Mouse (Mus musculus) forebrain, embryonic 13.5 days (tissue): Measurements from ENCODE around the gene Zfp36l1. TPM values are rescaled to one million over a fixed set of nuclear protein-coding genes. Genes with fewer than 3 reads are reported as not detected.

ENCODE experiments used
- ATAC-seq: fragments of 200-750 bp; cut with Nextera tagmentation; 2 replicates; pipeline ENCODE4 v1.8.0; 2017
- H3K27ac ChIP-seq: fragments of 300-500 bp; sonication (generic); 2 replicates; pipeline ENCODE4 v1.5.1; 2015; ENCODE audit warnings: inconsistent platforms, mild to moderate bottlenecking, moderate library complexity
- H3K27me3 ChIP-seq: fragments of 300-500 bp; sonication (generic); 2 replicates; pipeline ENCODE4 v1.6.1; 2015; ENCODE audit warnings: mild to moderate bottlenecking, inconsistent platforms
- H3K36me3 ChIP-seq: fragments of 300-500 bp; sonication (generic); 2 replicates; pipeline ENCODE4 v1.6.1; 2015; ENCODE audit warnings: mild to moderate bottlenecking, inconsistent platforms; ENCODE audit not compliant: poor library complexity, severe bottlenecking
- H3K4me1 ChIP-seq: fragments of 300-500 bp; sonication (generic); 2 replicates; pipeline ENCODE4 v1.6.1; 2015; ENCODE audit warnings: inconsistent platforms
- H3K4me2 ChIP-seq: fragments of 300-500 bp; sonication (generic); 2 replicates; pipeline ENCODE4 v1.6.1; 2015; ENCODE audit warnings: inconsistent platforms, mild to moderate bottlenecking, moderate library complexity
- H3K4me3 ChIP-seq: fragments of 300-500 bp; sonication (generic); 2 replicates; pipeline ENCODE4 v1.5.1; 2015; ENCODE audit warnings: mild to moderate bottlenecking, inconsistent platforms
- H3K9ac ChIP-seq: fragments of 300-500 bp; sonication (generic); 2 replicates; pipeline ENCODE4 v1.6.1; 2015; ENCODE audit warnings: mild to moderate bottlenecking, inconsistent platforms
- H3K9me3 ChIP-seq: fragments of 300-500 bp; sonication (generic); replicated peaks from 2 replicates; pipeline ENCODE4 v1.6.1; 2016; ENCODE audit warnings: inconsistent platforms
- WGBS: fragments of 180-500 bp; shearing (Covaris S2); methylation state at CpG from one replicate; pipeline ENCODE4 v1.1.7; 2015; 5-methylcytosine and 5-hydroxymethylcytosine counted together
- polyA plus RNA-seq: library from polyadenylated mRNA; unstranded; fragments of >200 nt; fragmentation: Nextera tagmentation; extraction: Ambion mirVana; gene quantifications from 2 replicates; pipeline ENCODE4 v1.2.1, GENCODE M21; 2015

Zfp36l1 gene
- polyA plus RNA-seq, 1 experiment from 2014 or later: 52.6 TPM

DNA sequence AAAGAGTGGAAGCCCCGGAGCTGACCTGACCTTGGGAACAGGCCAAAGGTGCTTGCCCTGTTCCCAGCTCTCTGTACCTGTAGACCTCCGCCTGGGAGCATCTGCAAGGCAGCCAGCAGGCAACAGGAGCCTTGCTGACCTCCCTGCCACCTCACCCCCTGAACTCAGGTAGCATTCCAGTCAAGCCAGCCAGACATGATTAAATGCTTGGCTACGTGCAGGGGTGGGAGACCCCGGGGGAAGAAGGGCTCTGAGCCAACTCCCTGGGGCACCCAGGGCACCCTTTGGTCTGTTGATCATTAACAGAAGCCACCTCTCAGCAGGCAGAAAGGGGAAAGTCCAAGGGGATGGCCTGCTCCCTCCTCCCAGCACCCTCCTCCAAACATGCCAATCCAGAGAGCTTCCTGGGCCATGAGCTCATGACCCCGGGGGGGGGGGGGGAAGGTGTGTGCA is 9.3 kb downstream of the Zfp36l1 start:
- Histone ChIP-seq H3K27me3 (no peaks in the 10 kb centered on the region), H3K4me1 (no peaks in the 10 kb centered on the region), H3K4me3 (no peak overlapping the region), H3K9ac (no peak overlapping the region), H3K4me2 (no peak overlapping the region), H3K36me3 (peaks cover 7% of the 10 kb centered on the region), H3K27ac (no peak overlapping the region), H3K9me3 (no peaks in the 10 kb centered on the region)
- no peak for ATAC-seq
- WGBS: 69% methylated on average over 5 of the region's 5 CpGs

DNA sequence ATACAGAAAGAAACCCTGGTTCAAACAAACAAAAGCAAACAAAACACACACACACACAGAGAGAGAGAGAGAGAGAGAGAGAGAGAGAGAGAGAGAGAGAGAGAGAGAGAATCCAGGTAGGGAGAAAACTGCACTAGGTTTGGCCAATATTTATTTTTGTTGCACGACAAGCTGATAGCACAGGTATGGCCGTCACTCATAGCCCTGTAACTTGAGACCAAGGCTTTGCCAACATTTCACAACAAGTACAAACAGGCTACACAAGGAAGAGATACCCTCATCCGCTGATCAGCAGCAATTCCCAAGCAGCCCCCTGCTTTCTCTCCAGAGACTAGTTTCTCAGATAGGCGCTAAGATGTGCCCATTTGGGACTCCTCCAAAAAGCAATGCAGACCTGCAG is 9.7 kb downstream of the Zfp36l1 start:
- Histone ChIP-seq H3K9ac (no peak overlapping the region), H3K36me3 (peaks cover 7% of the 10 kb centered on the region), H3K4me1 (no peaks in the 10 kb centered on the region), H3K4me2 (no peak overlapping the region), H3K27me3 (no peaks in the 10 kb centered on the region), H3K4me3 (no peak overlapping the region), H3K9me3 (no peaks in the 10 kb centered on the region), H3K27ac (no peak overlapping the region)
- 86% methylated on average over 4 of the region's 4 CpGs for WGBS
- ATAC-seq: no peak

DNA sequence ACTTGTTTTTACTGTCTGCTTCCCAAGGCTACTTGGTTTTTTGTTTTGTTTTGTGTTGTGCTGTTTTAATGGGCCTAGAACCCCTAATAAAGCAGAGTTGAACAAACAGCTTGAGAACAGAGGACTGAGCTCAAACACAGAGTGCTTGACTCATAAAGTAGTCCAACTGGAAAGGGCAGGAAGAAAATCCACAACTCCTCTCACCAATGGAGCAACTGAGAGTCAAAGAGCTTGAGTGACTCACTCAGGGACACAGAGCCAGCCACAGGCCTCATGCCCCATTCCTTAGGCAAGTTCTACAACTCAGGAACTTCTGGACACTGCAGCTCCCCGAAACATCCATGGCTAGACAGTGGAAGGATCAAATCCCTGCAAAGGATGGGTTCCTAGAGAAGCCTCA is 14.0 kb downstream of the Zfp36l1 start:
- no peak for ATAC-seq
- Histone ChIP-seq H3K27me3 (no peaks in the 10 kb centered on the region), H3K36me3 (no peaks in the 10 kb centered on the region), H3K9me3 (no peaks in the 10 kb centered on the region), H3K9ac (no peak overlapping the region), H3K4me3 (no peak overlapping the region), H3K4me1 (no peaks in the 10 kb centered on the region), H3K4me2 (no peak overlapping the region), H3K27ac (no peak overlapping the region)
- WGBS: 85% methylated on average over 1 of the region's 1 CpGs

GRCm38 (mm10) chr12:80096734-80097133 is 16.1 kb downstream of the Zfp36l1 start:
- no peak overlapping the region for H3K4me2 ChIP-seq
- no peak overlapping the region for H3K27ac ChIP-seq
- H3K9me3 ChIP-seq: no peaks in the 10 kb centered on the region
- 87% methylated on average over 6 of the region's 6 CpGs for WGBS
- no peak for ATAC-seq
- no peaks in the 10 kb centered on the region for H3K36me3 ChIP-seq
- no peaks in the 10 kb centered on the region for H3K4me1 ChIP-seq
- H3K9ac ChIP-seq: no peak overlapping the region
- no peak overlapping the region for H3K4me3 ChIP-seq
- H3K27me3 ChIP-seq: no peaks in the 10 kb centered on the region

GRCm38 (mm10) chr12:80092787-80093186 is 20.0 kb downstream of the Zfp36l1 start:
- Histone ChIP-seq H3K27me3 (no peaks in the 10 kb centered on the region), H3K9me3 (no peaks in the 10 kb centered on the region), H3K4me3 (no peak overlapping the region), H3K9ac (no peak overlapping the region), H3K4me1 (no peaks in the 10 kb centered on the region), H3K4me2 (no peak overlapping the region), H3K27ac (no peak overlapping the region), H3K36me3 (no peaks in the 10 kb centered on the region)
- no peak for ATAC-seq

- Histone ChIP-seq H3K9ac (no peak overlapping the region), H3K4me2 (no peak overlapping the region), H3K4me1 (no peaks in the 10 kb centered on the region), H3K27ac (no peak overlapping the region), H3K9me3 (no peaks in the 10 kb centered on the region), H3K27me3 (no peaks in the 10 kb centered on the region), H3K4me3 (no peak overlapping the region), H3K36me3 (no peaks in the 10 kb centered on the region)
- ATAC-seq: no peak
- 58% methylated on average over 8 of the region's 8 CpGs for WGBS
Observed at GRCm38 (mm10) chr12:80091080-80091479, 21.7 kb downstream of the Zfp36l1 start.

DNA sequence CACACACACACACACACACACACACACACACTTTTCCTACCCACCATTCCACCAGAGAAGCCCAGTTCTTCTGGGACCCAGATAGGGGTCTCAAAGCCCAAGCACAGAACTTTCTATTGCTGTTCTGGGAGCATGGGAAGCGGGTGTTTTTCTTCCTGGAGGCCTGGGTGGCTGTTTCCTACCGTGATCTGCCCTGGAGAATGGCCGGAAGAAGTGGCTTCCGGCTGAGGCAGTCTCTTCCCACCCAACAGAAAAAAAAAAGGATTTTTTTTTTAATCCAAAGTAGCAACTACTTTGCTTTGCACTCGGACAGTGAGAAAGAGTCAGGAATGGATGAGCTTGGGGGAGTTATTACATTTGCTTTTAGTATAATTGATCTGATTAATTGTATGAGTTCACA is 22.3 kb downstream of the Zfp36l1 start:
- Histone ChIP-seq H3K36me3 (no peaks in the 10 kb centered on the region), H3K4me2 (no peak overlapping the region), H3K9me3 (no peaks in the 10 kb centered on the region), H3K4me3 (no peak overlapping the region), H3K27me3 (no peaks in the 10 kb centered on the region), H3K27ac (no peak overlapping the region), H3K9ac (no peak overlapping the region), H3K4me1 (no peaks in the 10 kb centered on the region)
- WGBS: 75% methylated on average over 5 of the region's 5 CpGs
- ATAC-seq: no peak

GRCm38 (mm10) chr12:80088143-80088542 is 24.7 kb downstream of the Zfp36l1 start:
- Histone ChIP-seq H3K4me2 (no peak overlapping the region), H3K4me1 (no peaks in the 10 kb centered on the region), H3K4me3 (no peak overlapping the region), H3K27me3 (no peaks in the 10 kb centered on the region), H3K36me3 (no peaks in the 10 kb centered on the region), H3K9ac (no peak overlapping the region), H3K9me3 (no peaks in the 10 kb centered on the region), H3K27ac (no peak overlapping the region)
- ATAC-seq: no peak
- 89% methylated on average over 4 of the region's 4 CpGs for WGBS

- ATAC-seq: no peak
Observed at GRCm38 (mm10) chr12:80084446-80085112, 28.2 kb downstream of the Zfp36l1 start.

DNA sequence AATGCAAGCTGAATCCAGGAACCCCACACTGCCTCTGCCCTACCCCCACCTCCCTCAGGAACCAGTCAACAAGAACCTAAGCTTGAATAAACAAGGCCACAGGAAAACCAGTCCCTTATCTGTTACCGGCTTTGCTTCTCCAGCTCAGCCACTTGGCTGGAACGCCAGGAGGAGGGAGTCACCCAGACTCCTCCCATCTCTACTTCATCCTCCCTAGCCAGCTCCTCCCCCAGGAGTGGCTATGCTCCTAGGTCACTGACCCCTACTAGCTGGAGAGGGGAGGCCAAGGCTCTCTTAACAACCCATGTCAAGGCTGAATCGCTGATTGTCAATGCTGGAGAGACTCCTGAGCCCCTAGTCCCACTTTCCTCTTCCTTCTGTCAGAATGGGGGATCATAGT is 28.9 kb downstream of the Zfp36l1 start:
- H3K27me3 ChIP-seq: no peaks in the 10 kb centered on the region
- WGBS: 38% methylated on average over 3 of the region's 3 CpGs
- no peak overlapping the region for H3K4me2 ChIP-seq
- no peak for ATAC-seq
- H3K9me3 ChIP-seq: no peaks in the 10 kb centered on the region
- no peak overlapping the region for H3K4me3 ChIP-seq
- H3K36me3 ChIP-seq: no peaks in the 10 kb centered on the region
- no peak overlapping the region for H3K27ac ChIP-seq
- no peaks in the 10 kb centered on the region for H3K4me1 ChIP-seq
- H3K9ac ChIP-seq: no peak overlapping the region

More at GRCm38 (mm10) chr12:80084446-80085112, 28.2 kb downstream of the Zfp36l1 start:
- H3K4me1 ChIP-seq: no peaks in the 10 kb centered on the region
- H3K27ac ChIP-seq: no peak overlapping the region
- H3K9me3 ChIP-seq: no peaks in the 10 kb centered on the region
- no peaks in the 10 kb centered on the region for H3K36me3 ChIP-seq
- H3K4me2 ChIP-seq: no peak overlapping the region
- no peak overlapping the region for H3K9ac ChIP-seq
- H3K27me3 ChIP-seq: no peaks in the 10 kb centered on the region
- no peak overlapping the region for H3K4me3 ChIP-seq
- WGBS: 69% methylated on average over 7 of the region's 7 CpGs

GRCm38 (mm10) chr12:80083133-80083821 is 29.5 kb downstream of the Zfp36l1 start:
- Histone ChIP-seq H3K27ac (no peak overlapping the region), H3K4me3 (no peak overlapping the region), H3K9me3 (no peaks in the 10 kb centered on the region), H3K27me3 (no peaks in the 10 kb centered on the region), H3K4me2 (no peak overlapping the region), H3K9ac (no peak overlapping the region), H3K36me3 (no peaks in the 10 kb centered on the region), H3K4me1 (no peaks in the 10 kb centered on the region)
- WGBS: 78% methylated on average over 7 of the region's 7 CpGs
- ATAC-seq: no peak

DNA sequence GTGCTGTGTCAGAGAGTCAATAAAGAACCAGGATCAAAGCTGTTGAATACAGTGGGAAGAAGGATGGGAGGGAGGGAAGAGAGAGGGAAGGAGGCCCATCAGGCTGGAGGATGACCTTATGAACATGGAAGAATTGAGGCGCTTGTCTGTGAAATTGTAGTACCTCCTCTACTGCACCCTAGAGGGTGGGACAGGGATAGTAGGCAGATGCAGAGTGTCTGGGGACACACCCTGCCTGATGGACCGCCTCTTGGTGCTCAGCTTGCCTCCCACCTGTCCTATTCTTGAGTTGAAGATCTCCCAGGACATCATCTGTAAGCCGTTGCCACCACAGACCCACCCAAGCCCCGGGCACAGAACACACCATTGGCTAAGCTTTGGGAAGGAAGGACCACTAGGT is 30.1 kb downstream of the Zfp36l1 start:
- Histone ChIP-seq H3K4me1 (no peaks in the 10 kb centered on the region), H3K4me2 (no peak overlapping the region), H3K9me3 (no peaks in the 10 kb centered on the region), H3K4me3 (no peak overlapping the region), H3K36me3 (no peaks in the 10 kb centered on the region), H3K9ac (no peak overlapping the region), H3K27ac (no peak overlapping the region), H3K27me3 (no peaks in the 10 kb centered on the region)
- no peak for ATAC-seq
- WGBS: 94% methylated on average over 4 of the region's 4 CpGs

DNA sequence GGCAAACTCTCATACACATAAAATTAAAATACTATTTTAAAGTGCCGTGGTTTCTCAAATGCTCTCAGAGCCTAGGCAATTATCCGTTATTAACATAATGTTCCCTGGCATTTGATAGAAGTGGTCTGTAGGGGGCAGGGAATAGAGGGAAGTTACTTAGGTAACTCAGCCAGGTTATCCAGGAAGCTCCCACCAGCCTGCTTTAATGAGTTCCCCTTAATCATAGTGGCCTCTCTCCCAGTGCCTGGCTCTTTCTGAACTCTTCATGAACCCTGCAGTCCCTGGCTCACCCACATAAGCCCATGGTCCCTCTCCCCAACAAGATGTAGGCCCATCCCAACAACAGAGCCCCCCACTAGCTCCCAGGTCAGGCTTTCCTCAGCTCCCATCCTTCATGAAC is 31.4 kb downstream of the Zfp36l1 start:
- no peak for ATAC-seq

More for the DNA sequence above, 31.4 kb downstream of the Zfp36l1 start:
- Histone ChIP-seq H3K9me3 (no peaks in the 10 kb centered on the region), H3K27ac (no peak overlapping the region), H3K27me3 (no peaks in the 10 kb centered on the region), H3K4me3 (no peak overlapping the region), H3K4me1 (no peaks in the 10 kb centered on the region), H3K36me3 (no peaks in the 10 kb centered on the region), H3K4me2 (no peak overlapping the region), H3K9ac (no peak overlapping the region)
- 72% methylated on average over 2 of the region's 2 CpGs for WGBS
